In the genomic region with DNA sequence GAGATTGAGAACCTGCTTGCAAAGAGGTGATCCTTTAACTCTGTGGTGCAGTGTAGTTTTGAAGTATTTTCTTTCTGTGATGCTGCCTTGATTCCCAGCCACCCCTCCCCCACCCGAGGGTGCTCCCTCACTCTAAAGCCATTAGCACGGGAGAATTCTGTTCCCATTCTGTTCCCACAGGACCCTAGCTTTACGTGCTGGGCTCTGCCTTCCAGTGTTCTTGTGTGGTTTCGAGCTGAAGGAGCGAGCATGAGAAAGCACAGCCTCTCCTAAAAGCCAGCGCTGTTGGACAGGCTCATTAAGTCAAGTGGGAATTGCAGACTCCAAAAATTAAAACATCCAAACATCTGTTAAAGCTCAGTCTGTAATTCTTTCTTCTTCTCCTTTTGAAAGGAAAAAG, we compare ENCODE assay signal across 10 mouse cellular contexts. TPM values are rescaled to one million over a fixed set of nuclear protein-coding genes. Genes with fewer than 3 reads are reported as not detected.
DNase-seq lines count a peak whose midpoint lies in the region; ATAC-seq and TF ChIP-seq lines count a peak whose summit lies in the region.
"Had no signal": no experiment of that assay in that cellular context is flagged by ENCODE, and none has a peak within 500 bp of the region (broad histone marks: within the 10 kb centered on the region; RNA-seq: fewer than 3 reads in every experiment).

No protein-coding gene starts in this region.

- H3K27me3 ChIP-seq in kidney, postnatal 0 days (ENCODE audit: insufficient read depth, low read length), result no peaks in the 10 kb centered on the region
- no peaks in the 10 kb centered on the region for H3K27me3 ChIP-seq in kidney, adult 2 months (replicated peaks; ENCODE audit: control insufficient read depth, insufficient read depth, low read length)
- no peaks in the 10 kb centered on the region for H3K27me3 ChIP-seq in embryonic facial prominence, embryonic 12.5 days
- no peaks in the 10 kb centered on the region for H3K27me3 ChIP-seq in limb, embryonic 14.5 days (ENCODE audit: control insufficient read depth, insufficient read depth, low read length)
- H3K27me3 ChIP-seq: liver, embryonic 13.5 days had no signal

- H3K4me2 ChIP-seq in kidney, postnatal 0 days (ENCODE audit: low read length), result 0 out of 2 replicates have a peak overlapping the region, but pooled peaks have one; percentile 31
- peak overlapping the region; percentile 26; the same call in 1 of the 2 replicates for H3K4me2 ChIP-seq in embryonic facial prominence, embryonic 12.5 days (replicated peaks)
- H3K4me2 ChIP-seq in limb, embryonic 14.5 days (replicated peaks; ENCODE audit: low read depth, low read length, severe bottlenecking), result peak overlapping the region; percentile 32
- H3K4me2 ChIP-seq: liver, embryonic 13.5 days had no signal

- H3K4me3 ChIP-seq in kidney, postnatal 0 days (replicated peaks; ENCODE audit: low read depth, low read length), result no peak overlapping the region
- H3K4me3 ChIP-seq in kidney, adult 2 months (ENCODE audit: insufficient read depth, low read depth, low read length), result no peak overlapping the region
- no peak overlapping the region for H3K4me3 ChIP-seq in embryonic facial prominence, embryonic 12.5 days
- no peak overlapping the region for H3K4me3 ChIP-seq in limb, embryonic 14.5 days (replicated peaks; ENCODE audit: low read length)
- H3K4me3 ChIP-seq: liver, embryonic 13.5 days had no signal

- no peak for TF ChIP-seq POLR2A in kidney, adult 2 months (IDR thresholded peaks at IDR 0.05; ENCODE audit: low read depth, low read length)
- TF ChIP-seq POLR2A in limb, embryonic 14.5 days (IDR thresholded peaks at IDR 0.05; ENCODE audit: borderline replicate concordance, extremely low read depth, insufficient read depth, insufficient read length), result no peak

- no peak for ATAC-seq in kidney, postnatal 0 days (replicated peaks; ENCODE audit: low FRiP score, low read depth)
- ATAC-seq in embryonic facial prominence, embryonic 12.5 days (ENCODE audit: insufficient number of reproducible peaks, insufficient read depth, low FRiP score, low TSS enrichment), result no peak
- no peak for ATAC-seq in limb, embryonic 14.5 days (ENCODE audit: low FRiP score, low read depth)

- no peak for DNase-seq in kidney, postnatal 0 days (ENCODE audit: low spot score)
- no peak for DNase-seq in kidney, adult 2 months
- DNase-seq in gastrocnemius, postnatal 36 days, result peak; percentile 22 to 24
- DNase-seq in limb, embryonic 14.5 days (ENCODE audit: low spot score), result no peak
- no peak for DNase-seq in frontal cortex, adult 2 months (ENCODE audit: extremely low spot score in 1 of 2, low spot score in 1 of 2)
- no peak for DNase-seq in right cerebral cortex, postnatal 4 days
- no peak for DNase-seq in left cerebral cortex, postnatal 14 days (ENCODE audit: low spot score in 2 of 2)
- DNase-seq: cerebellum, adult 9-11 months; liver, embryonic 13.5 days had no signal

- H3K9ac ChIP-seq in kidney, postnatal 0 days (ENCODE audit: low read depth, low read length), result no peak overlapping the region
- H3K9ac ChIP-seq in embryonic facial prominence, embryonic 12.5 days, result no peak overlapping the region
- no peak overlapping the region for H3K9ac ChIP-seq in limb, embryonic 14.5 days (ENCODE audit: low read depth, low read length, severe bottlenecking)
- H3K9ac ChIP-seq: liver, embryonic 13.5 days had no signal

- no peaks in the 10 kb centered on the region for H3K9me3 ChIP-seq in kidney, postnatal 0 days (replicated peaks; ENCODE audit: low read length)
- H3K9me3 ChIP-seq in embryonic facial prominence, embryonic 12.5 days, result no peaks in the 10 kb centered on the region
- no peaks in the 10 kb centered on the region for H3K9me3 ChIP-seq in limb, embryonic 14.5 days (ENCODE audit: control insufficient read depth, low read length)
- H3K9me3 ChIP-seq: liver, embryonic 13.5 days had no signal

- no peak overlapping the region for H3K27ac ChIP-seq in kidney, postnatal 0 days
- no peak overlapping the region for H3K27ac ChIP-seq in kidney, adult 2 months (ENCODE audit: insufficient read depth, low read depth, low read length)
- no peak overlapping the region for H3K27ac ChIP-seq in embryonic facial prominence, embryonic 12.5 days
- H3K27ac ChIP-seq in limb, embryonic 14.5 days (replicated peaks; ENCODE audit: low read depth, low read length), result no peak overlapping the region
- H3K27ac ChIP-seq: liver, embryonic 13.5 days had no signal

- H3K4me1 ChIP-seq in kidney, postnatal 0 days (replicated peaks; ENCODE audit: insufficient read depth, low read length), result 0 out of 2 replicates have a peak, but pooled peaks cover 7% of the 10 kb centered on the region
- no peaks in the 10 kb centered on the region for H3K4me1 ChIP-seq in kidney, adult 2 months (ENCODE audit: control insufficient read depth, insufficient read depth, low read length)
- H3K4me1 ChIP-seq in embryonic facial prominence, embryonic 12.5 days, result peaks cover 4% of the 10 kb centered on the region; the same call in 1 of the 2 replicates
- H3K4me1 ChIP-seq in limb, embryonic 14.5 days (ENCODE audit: control insufficient read depth, insufficient read depth, low read length), result peaks cover 13% of the 10 kb centered on the region
- H3K4me1 ChIP-seq: liver, embryonic 13.5 days had no signal

- 15% methylated on average over 6 of the region's 6 CpGs for WGBS in kidney, postnatal 0 days
- 32% methylated on average over 6 of the region's 6 CpGs for WGBS in kidney, adult 2 months
- WGBS in embryonic facial prominence, embryonic 12.5 days, result 15% methylated on average over 6 of the region's 6 CpGs
- 16% methylated on average over 6 of the region's 6 CpGs for whole genome bisulfite sequencing in limb, embryonic 14.5 days

- intact Hi-C loops in gastrocnemius, postnatal 36 days (cut with DNase I), result no loop called here
- intact Hi-C loops in left cerebral cortex, postnatal 14 days (cut with DNase I), result no loop called here

- no peak for TF ChIP-seq CTCF in kidney, postnatal 0 days (IDR thresholded peaks at IDR 0.05; ENCODE audit: low read depth)
- TF ChIP-seq CTCF in kidney, adult 2 months (conservative IDR thresholded peaks at IDR 0.05; ENCODE audit: insufficient read depth, insufficient read length, low read depth, low read length), result no peak

- no peaks in the 10 kb centered on the region for H3K36me3 ChIP-seq in kidney, postnatal 0 days (ENCODE audit: insufficient read depth, low read length)
- no peaks in the 10 kb centered on the region for H3K36me3 ChIP-seq in kidney, adult 2 months (ENCODE audit: control insufficient read depth, insufficient read depth, low read length)
- no peaks in the 10 kb centered on the region for H3K36me3 ChIP-seq in embryonic facial prominence, embryonic 12.5 days
- H3K36me3 ChIP-seq in limb, embryonic 14.5 days (ENCODE audit: control insufficient read depth, insufficient read depth, low read length), result no peaks in the 10 kb centered on the region
- H3K36me3 ChIP-seq: liver, embryonic 13.5 days had no signal

RNA-seq across cellular contexts. Expression of gene Mpdz, which starts 40.5 kb away (rescaled TPM):
- polyA plus RNA-seq in kidney, postnatal 0 days (2015; fragmentation: Nextera tagmentation; extraction: Ambion mirVana), result 16.1 and 16.3 TPM in 2 replicates
- polyA plus RNA-seq in kidney, adult 2 months (2012; rRNA removed), result 9.9 and 11.4 TPM in 2 replicates
- 49.9 and 52.5 TPM in 2 replicates for polyA plus RNA-seq in embryonic facial prominence, embryonic 12.5 days (2016; fragmentation: Nextera tagmentation; extraction: Ambion mirVana)
- 10 to 100 TPM; 44.1 to 47.1 TPM for total RNA-seq in gastrocnemius, postnatal 36 days (2021)
- polyA plus RNA-seq in limb, embryonic 14.5 days (2012; rRNA removed), result 65.2 and 66.3 TPM in 2 replicates
- polyA plus RNA-seq in limb, embryonic 14.5 days (2014; fragmentation: Nextera tagmentation; extraction: Ambion mirVana), result 44.0 and 50.5 TPM in 2 replicates
- polyA plus RNA-seq in frontal cortex, adult 2 months (2012; rRNA removed), result 35.8 and 39.9 TPM in 2 replicates
- 10 to 100 TPM; 42.2 to 43.3 TPM for total RNA-seq in left cerebral cortex, postnatal 14 days (2021)

Comparison
In these comparisons a context has a peak if more than half of its experiments do, and no peak if none do; other contexts are left out.
1. DNase-seq: peak in gastrocnemius, postnatal 36 days (2 of 2); none in kidney, postnatal 0 days (single experiment), kidney, adult 2 months (single experiment), limb, embryonic 14.5 days (single experiment), frontal cortex, adult 2 months (0 of 2), right cerebral cortex, postnatal 4 days (single experiment) and left cerebral cortex, postnatal 14 days (0 of 2).
2. Peak in every context shown above with its lines, with median percentiles within 50 percentile points of each other: H3K4me2 ChIP-seq.